Mouse (Mus musculus): ENCODE measurements around the gene Bicral.

Bicral gene

DNA sequence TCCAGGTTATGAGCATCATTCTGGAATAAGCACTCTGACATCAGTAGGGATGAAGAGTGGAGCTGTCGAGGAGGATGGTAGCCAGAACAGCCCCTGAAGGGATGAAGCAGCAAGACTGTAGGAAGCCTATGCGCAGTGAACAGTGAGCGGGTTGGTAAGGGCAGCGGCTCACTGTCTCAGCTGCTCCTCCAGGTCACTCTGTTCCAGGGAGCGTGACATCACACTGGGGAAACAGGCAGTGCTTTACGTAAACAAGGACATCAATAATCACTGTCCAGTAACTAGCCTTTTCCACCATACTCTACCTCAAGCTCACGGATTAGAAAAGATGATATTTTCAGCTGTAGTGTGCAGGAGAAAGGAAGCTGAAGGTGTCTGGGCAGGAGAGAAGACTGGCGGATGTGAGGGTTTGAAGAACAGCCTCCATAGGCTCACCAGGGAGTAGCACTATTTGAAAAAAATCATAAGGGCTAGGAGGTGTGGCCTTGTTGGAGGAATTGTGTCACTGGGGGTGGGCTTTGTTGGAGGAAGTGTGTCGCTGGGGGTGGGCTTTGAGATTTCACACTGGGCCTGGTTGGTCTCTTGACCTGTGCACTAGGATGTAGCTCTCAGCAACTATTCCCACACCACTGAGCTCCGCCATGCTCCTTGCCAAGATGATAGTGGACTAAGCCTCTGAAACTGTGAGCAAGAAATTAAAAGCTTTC, 17.8 kb downstream of the Bicral start:
- no peak for DNase-seq (ENCODE audit: low spot score)

DNA sequence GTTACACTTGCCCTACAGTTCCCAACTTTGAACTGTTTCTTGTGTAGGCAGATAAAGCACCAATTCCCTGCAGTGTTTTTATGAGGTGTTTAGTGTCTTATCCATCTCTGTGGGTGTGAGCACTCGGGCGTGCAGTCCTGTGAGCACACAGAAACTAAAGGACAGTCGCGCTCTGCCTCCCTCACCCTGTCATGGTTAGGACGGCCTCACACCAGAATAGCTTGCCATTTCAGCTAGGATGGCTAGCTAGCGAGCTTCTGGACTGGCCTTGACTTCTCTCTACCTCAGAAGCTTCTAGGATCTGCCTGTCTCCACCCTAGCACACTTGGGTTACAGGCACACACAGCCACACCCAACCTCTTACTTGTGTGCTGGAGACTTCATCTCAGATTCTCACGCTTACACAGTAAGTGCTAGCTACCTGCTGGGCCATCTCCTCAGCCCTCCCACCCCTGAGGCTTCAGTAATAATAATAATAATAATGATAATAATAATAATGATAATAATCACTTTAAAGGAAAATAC, 19.8 kb downstream of the Bicral start:
- no peak for DNase-seq (ENCODE audit: low spot score)

DNA sequence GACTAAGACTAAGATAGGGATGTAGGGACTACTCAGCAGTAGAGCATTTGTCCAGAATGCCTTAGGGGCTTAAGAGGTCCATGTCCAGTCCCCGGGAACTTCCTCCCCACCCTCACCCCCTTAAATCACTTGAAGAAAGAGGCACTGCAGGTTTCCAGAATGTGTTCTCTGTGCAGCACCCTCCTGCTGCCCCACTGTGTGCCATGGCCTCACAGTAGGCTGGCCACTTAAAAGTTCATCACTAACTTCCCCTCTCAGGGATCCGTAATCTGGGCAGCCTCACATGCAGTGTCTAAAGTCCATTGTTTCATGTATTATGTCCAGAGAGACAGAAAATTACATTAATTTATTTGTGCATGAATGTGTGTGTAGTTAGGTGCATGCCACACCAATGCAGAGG, 20.4 kb downstream of the Bicral start:
- DNase-seq (ENCODE audit: low spot score), result no peak

DNA sequence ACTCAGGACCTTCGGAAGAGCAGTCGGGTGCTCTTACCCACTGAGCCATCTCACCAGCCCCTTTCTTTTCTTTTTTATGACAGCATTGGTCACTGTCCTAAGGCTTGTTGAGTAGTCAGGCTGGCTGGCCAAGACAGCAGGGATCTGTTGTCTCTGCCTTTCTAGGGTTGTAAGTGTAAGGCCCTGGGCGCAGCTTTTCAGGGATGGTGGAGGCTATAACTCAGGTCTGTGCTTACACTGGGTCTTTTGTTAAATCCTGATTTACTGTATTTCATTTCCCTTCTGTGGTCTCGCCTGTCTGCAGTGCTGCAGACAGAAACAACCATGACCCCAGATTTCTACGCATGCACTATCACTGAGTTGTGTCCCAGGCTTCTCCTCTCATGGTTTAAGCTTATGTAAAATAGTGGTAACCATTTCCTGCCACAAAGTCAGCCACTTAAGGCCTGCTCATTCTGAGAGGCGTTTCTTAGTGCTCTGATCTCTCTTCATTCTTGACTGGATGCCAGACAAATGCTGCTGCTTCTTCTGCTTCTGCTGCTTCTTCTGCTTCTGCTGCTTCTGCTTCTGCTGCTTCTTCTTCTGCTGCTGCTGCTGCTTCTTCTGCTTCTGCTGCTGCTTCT, 23.1 kb downstream of the Bicral start:
- no peak for DNase-seq (ENCODE audit: low spot score)

DNA sequence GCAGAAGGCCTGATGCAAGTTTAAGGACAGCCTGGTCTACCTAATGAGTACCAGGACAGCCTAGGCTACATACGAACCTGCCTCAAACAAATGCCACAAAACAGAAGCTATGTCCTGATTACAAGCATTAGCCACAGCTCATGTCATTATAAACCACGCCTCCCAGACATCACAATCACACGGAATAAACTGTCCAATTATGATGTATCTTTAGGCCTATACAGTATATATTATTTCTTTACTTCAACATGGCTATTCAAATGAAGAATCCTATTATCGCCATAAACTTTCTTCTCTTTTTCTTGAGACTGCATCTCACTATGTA, 25.3 kb downstream of the Bicral start:
- no peak for DNase-seq (ENCODE audit: low spot score)

DNA sequence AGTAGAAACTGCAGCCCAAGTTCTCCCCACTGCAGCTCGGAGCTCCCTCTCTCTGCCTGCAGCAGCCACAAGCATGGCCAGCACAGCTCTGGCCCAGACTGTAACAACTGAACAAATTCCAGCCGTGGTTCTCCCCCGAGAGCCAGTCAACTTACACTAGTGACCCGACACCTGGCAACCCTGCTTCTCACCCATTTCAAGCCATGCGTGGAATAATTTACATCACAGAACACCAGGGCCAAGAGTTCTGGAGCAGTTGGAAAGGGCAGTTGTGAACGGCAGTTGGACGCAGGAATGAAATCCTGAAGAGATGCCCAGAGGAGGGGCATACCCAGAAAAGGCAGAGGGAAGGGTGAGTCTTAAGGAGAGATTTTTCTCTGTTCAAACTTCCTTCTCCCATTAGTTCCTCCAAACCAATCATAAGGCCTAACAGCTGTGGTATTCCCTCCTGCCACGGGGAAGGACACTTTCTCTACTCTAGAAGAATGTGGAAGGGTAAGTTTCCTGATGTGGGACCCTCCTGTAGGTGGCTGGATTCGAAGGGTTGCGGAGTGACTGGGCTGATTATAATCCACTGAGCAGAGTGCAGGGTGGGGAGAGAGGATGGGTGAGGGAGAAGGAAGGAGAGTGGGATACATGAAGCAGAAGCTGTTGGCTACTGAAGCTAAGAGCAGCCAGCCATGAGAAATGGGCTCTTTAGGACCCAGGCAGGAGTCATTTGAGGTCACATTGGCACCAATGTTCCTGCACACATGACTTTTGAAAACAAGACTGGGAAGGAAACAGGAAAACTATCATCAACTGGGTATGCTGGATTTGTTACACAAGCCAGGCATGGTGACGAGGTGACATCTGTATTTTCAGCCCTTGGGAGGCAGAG, 25.9 kb downstream of the Bicral start:
- DNase-seq (ENCODE audit: low spot score), result no peak

DNA sequence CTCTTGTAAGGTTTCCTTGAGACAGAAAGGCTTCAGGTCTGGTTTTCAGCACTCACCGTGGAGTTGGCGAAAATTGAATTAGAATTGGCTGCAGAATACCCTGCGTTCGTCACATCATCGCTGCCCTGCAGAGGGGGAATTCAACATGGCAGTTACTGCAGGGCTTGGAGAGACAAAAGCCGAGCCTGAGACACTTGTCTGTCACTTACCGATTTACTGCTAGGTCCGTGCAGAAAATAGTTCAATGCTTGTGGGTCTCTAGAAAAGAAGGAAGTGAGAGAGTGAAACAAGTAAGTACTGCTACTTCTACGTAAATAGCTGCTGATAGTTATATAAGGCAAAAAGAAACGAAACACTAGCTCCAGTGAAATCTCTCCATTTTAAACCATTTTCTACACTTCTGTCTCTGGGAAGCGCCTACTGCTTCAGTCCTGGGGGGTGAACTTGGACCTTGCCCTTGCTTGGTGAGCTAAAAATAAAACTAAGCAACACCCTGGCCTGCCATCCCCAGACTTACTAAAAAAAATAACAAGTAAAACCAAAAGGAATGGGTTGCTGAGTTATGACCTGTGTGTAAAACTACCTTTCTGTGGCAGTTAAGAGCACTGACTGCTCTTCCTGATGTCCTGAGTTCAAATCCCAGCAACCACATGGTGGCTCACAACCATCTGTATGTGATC, 28.3 kb downstream of the Bicral start:
- no peak for DNase-seq (ENCODE audit: low spot score)

DNA sequence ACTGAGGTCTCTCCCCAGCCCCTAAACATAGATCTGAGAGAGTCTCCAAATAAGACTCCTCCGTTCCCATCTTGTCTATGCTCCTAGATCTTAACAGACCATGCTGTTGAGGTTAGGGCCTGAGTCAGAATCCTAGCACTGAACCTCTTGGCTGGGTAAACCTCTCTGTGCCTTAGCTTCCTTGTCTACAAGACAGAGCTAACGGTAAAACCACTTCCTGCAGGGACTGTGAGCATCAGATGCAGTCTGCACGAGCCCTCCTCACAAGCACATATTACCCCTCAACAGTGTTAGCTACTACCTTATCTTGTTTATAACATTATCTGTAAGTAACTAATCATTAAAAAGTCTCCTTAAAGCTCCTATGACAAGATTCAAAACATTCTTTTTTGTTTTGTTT, 29.3 kb downstream of the Bicral start:
- DNase-seq (ENCODE audit: low spot score), result no peak

DNA sequence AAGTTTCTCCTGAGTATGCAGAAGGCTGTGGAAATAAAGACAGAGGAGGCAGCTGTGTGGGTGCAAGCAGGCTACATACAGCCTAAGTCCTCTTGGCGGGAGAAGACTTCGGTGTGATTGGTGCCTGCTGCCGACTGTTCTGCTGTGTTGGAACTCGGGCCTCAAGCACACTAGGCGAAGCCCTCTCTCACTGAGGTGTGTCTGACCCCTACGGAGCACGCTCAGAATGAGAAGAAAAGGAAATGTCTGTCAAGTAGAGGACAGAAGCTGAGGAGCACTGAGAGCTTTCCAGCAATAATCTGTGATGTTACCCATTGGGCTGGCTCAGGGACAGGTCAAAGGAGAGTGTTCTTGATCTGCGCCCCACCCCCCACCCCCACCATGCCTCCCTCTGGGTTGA, 35.2 kb downstream of the Bicral start:
- no peak for DNase-seq (ENCODE audit: low spot score)

DNA sequence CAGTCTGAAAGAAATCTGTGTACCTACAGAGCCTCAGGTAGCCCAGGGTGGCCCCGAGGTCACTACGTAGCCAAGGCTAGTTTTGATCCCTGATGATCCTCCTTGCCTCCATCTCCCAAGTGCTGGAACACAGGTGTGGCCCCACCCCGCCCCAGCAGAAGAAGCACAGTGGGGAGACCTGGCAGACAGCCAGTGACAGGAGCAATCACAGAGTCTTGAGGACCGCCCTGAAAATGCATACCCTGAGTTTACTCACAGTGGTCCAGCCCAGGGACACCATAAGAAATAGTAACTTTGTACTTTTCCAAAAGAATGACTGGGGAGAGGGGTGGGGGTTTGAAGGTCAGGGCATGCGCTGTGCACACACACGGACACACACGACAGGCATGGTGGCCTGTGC, 37.7 kb downstream of the Bicral start:
- no peak for DNase-seq (ENCODE audit: low spot score)

DNA sequence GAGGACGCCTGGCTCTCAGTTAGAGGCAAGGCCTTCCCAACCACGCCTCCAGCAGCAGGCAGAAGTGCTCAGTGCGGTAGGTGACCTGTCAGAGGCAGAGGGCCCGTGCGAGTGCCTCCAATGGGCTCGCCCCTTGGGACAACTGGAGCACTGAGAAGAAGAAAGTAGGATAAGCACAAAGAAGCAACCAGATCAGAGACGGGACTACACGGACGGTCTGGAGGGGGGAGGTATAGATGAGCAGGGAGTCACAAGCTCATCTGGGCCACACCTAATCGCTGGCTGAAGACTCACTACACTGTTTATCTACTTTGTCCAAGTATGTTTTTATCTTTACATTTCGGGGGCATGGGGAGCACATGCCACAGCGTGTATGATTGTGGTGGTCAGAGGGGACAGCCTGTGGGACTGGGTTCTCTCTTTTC, 40.5 kb downstream of the Bicral start:
- DNase-seq (ENCODE audit: low spot score), result no peak

DNA sequence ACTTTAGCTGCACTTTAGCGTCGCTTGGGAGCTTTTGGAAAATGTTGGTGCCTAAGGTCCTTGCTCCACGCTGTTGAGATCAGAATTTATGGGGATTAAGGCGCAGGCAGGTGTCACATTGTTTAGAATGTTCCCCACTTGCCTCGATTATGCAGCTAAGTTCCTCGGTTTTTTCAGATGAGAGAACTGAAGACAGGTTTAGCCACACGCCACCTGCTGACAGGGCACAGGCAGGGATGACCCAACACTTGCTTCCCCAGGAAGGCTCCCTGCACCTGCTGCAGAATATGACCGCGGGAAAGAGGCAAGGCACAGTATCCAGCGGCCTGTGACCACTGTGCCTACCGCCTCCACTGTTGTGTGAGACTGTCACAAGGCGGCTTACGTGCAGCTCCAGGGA, 42.0 kb downstream of the Bicral start:
- no peak for DNase-seq (ENCODE audit: low spot score)

DNA sequence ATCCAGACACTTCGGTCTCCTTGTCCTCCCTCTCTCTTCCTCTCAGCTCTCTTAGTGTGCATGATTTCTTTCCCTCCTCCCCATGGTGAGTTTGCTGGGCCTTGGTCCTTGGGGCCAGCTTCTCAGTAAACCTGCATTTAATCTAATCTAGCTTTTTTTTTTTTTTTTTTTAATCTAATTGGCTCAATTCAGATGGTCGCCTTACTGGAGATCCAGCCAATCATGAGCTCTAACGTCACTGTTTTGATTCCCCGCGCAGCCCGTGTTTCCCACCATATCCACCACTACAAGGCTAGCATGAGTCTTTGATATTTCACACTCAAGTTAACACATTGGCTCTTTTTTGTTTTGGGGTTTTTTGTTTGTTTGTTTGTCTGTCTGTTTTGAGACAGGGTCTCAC, 43.8 kb downstream of the Bicral start:
- DNase-seq (ENCODE audit: low spot score), result no peak

DNA sequence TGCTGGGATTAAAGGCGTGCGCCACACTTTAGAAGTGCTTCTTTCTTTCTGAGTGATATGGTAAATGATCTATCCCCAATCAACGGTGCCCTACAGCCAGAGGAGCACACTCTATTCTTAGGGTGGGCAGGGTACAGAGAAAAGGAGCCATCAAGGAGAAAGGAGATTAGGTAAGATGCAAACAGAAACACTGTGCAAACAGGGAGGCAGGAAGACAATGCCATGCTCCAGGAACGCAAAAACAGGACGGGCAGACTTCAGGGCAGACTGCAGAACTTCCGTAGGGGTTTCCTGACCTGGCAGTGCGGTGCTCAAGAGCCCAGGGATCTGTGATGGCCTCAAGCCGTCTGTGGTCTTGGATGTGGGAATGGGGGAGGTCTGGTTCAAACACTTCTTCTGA, 44.6 kb downstream of the Bicral start:
- DNase-seq (ENCODE audit: low spot score), result no peak

DNA sequence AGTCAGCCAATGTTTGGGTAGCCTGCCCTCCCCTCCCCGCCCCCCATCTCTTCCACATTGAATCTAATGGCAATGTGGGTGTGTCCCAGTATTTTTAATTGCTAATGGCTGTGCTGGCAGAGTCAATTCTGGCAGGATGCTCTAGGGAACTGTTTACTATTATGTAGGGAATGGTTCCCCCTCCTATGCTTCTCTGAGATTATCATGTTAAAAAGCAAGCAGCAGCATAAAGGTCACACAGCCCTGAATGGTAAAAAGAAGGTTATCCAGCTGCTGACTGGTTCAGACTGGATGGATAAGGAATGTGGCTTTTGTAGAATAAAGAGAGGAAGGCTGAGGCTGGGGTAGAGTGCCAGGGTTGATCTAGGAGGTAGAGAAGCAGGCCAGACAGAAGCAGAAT, 45.8 kb downstream of the Bicral start:
- no peak for DNase-seq (ENCODE audit: low spot score)

DNA sequence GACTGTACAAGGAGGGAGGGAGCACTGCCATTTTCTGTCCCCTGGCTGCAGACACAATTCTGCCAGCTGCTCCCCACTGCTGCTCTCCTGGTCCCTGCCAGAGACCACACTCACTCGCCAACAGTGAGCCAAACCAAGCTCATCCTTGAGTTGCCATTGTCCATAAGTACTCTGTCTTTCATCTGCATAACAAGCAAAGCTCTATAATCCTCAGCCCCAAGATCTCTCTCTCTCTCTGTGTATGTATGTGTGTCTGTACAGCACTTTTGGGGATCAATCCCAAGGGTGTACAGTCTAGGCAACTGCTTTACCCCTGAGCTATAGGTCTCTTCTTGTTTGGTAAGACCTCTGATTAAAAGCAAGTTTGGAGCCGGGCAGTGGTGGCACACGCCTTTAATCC, 47.6 kb downstream of the Bicral start:
- DNase-seq (ENCODE audit: low spot score), result no peak

DNA sequence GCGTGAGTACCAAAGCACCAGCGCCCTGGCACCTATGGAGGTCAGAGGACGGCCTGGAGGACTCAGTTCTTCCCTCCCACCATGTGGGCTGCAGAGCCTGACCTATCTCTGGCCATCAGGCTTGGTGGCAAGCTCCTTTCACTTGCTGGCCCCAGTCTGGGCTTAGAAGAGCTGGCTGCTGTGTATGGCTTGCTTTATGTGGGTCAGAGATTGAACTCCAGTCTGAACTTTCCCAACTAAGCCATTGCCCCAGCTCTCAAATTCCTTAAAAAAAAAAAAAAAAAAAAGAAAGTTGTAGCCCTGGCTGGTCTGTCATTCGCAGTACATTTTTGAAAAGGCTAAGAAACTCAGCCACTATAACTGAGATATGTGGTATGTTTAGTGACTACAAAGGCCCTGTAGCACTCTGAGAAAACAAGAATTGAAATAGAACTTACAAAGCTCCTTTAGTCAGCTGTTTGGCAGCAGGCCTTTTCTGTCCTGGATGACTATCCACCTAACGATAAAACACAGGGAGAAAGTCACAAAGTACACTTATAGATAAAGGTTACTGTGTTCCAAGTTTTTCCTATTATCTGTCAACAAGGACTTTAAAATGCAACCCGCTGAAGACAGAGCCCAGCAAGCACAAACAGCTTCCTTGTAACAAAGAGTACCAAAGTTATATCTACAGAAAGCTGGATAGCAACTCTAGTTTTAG, 49.0 kb downstream of the Bicral start:
- no peak for DNase-seq (ENCODE audit: low spot score)

DNA sequence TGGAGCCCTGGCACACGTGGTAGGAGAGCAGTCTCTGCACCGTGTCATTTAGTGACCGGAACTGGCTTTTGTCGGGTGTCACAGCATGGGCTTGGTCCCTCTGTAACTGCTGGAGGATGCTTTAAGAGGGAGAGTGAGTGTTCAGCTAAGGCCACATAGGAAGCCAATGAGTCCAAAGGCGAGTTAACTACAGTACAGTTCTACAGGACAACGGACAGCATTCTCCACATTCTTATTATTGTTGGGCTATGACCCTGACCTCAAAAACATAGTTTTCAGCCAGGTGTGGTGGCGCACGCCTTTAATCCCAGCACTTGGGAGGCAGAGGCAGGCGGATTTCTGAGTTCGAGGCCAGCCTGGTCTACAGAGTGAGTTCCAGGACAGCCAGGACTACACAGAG, 49.9 kb downstream of the Bicral start:
- DNase-seq (ENCODE audit: low spot score), result no peak

DNA sequence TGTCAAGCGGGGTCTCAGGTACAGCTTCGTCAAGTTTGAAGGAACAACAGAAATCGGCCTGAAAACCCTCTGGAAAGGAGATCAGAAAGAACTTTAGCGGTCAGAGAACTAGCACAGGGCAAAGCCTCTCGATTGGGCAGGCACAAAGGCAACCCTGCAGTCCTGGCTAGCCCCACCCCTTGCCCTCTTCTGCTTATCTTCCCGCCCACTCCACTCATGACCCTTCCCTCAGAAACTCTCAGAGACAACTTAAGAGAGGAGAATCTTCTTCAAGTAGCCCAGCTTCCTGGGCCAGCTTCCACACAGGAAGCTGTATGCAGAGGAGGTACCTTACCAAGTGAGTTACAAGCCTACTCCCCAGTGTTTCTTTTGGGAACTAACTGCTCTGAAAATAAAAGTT, 56.5 kb downstream of the Bicral start:
- no peak for DNase-seq (ENCODE audit: low spot score)

DNA sequence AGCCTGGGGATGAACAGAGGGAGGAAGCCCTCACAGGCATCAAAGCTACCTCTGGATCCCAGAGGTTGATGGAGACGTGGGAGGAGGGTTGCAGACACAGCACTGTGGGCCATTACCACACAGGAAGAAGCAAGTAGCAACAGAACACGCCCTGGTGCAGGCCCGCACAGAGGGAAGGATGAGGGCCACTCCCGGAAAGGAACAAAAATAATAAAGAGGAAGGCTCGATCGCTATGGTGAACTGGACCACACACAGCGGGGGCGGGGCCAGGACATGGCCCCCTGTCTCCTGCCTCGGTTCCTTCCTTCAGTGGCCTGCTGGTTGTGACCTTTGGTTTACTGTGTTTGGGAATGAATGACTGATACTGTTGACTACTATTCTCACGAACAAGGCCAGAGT, 58.6 kb downstream of the Bicral start:
- DNase-seq (ENCODE audit: low spot score), result no peak

DNA sequence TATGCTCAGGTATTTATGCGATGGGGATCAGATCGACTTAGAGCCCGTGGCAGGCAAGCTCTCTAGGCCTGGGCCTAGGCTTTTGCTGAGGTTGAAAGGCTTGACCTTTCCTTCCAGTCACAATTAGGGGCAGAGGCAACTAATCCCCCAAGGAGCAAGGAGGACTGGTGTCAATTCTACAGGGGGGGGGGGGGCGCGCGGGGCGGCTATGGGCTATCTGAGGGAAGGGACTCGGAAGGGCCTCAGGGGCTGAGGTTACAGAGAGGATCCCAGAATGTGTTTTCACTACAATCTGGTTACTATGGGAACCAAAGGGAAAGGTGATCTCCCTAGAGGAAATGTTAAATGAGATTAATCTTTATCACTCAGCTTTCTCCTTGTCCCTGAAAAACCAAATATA, 60.9 kb downstream of the Bicral start:
- peak; percentile 37 for DNase-seq (ENCODE audit: low spot score)

DNA sequence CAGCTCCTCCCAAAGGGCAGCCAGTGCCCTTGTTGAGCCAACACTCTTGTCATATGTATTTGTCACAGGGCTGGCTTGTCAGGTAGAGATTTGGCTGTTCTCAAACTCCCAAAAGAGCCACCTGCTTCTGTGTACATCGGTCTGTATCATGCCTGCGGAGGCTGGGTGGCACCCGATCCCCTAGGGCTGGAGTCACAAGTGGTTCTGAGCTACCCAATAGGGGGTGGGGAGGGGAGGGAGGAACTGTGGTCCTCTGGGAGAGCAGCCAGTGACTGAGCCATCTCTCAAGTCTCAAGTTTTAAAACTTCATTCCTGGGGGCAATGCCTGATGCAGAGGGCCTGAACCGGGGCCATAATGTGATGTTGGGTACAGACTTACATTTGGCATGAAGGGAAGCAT, 61.5 kb downstream of the Bicral start:
- no peak for DNase-seq (ENCODE audit: low spot score)
